Mouse (Mus musculus): ENCODE results near the gene Fam71e1. TPM values are rescaled to one million over a fixed set of nuclear protein-coding genes. Genes with fewer than 3 reads are reported as not detected.

The Fam71e1 gene
- polyA plus RNA-seq, 1 experiment from 2014 or later, result 4.1 TPM

DNA sequence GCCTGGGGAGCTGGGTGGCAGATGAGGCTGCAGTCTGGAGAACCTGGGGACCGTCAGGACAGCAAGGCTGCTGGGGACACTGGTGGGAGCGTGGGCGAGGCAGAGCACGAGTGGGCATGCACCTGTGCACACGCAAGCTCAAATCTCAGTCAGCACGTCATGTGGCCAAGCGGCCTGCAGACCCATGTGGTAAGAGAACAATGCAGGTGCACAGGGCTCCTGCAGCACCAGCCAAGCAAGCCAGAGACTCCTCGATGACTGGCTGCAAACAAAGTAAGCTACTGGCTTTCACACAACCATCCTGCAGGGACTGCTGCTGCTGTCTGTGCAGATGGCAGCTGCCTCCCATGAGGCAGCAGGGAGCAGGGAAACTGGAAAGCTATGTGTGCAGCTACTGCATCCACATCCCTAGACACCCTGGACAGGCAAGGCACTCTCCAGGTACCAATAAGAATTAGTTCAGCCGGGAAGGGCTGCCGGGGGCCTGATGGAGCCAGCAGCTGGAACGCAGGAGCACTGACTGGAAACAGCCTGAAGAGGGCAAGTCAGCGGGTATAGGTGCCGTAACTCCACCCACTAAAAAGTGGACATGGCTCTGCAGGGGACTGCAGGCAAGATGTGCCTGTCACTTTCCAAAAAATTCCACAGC lies 9.3 kb upstream of the Fam71e1 start:
- Histone ChIP-seq H3K9me3 (ENCODE audit: low read length) (no peaks in the 10 kb centered on the region), H3K4me3 (ENCODE audit: low read depth, low read length) (no peak overlapping the region), H3K27ac (ENCODE audit: low read depth) (no peak overlapping the region), H3K9ac (replicated peaks) (no peak overlapping the region), H3K4me1 (ENCODE audit: insufficient read depth) (peaks cover 6% of the 10 kb centered on the region), H3K4me2 (ENCODE audit: low read depth, low read length) (no peak overlapping the region), H3K27me3 (ENCODE audit: insufficient read depth, low read length) (no peaks in the 10 kb centered on the region), H3K36me3 (replicated peaks; ENCODE audit: insufficient read depth, low read length) (peaks cover 18% of the 10 kb centered on the region)
- no peak for TF ChIP-seq CTCF (IDR thresholded peaks at IDR 0.05; ENCODE audit: low read depth)
- no peak for TF ChIP-seq EP300 (IDR thresholded peaks at IDR 0.05; ENCODE audit: low read depth)
- ATAC-seq, result no peak
- DNase-seq, result peak; percentile 12
- 72% methylated on average over 13 of the region's 13 CpGs for whole genome bisulfite sequencing (ENCODE audit: insufficient replicate concordance)

DNA sequence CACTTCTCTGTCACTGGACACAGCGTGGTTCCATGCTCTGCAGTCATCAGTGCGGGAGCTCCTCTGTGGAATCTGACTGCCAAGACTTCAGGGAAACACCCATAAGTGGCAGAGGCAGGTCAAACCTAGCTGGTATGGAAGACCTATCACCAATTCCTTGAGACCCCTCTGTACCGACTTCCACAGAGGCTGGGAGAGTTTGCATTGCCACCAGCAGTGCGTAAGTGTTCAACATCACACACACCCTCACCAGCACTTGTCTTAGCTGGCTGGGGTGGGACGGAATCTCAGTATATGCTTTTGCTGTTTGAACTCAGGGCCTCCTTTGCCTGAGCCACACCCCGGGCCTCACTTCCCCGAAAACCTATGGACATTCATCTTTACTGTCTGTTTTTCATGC lies 8.4 kb upstream of the Fam71e1 start:
- no peak overlapping the region for H3K4me3 ChIP-seq (ENCODE audit: low read depth, low read length)
- H3K36me3 ChIP-seq (replicated peaks; ENCODE audit: insufficient read depth, low read length), result peaks cover 23% of the 10 kb centered on the region
- H3K9ac ChIP-seq (replicated peaks), result no peak overlapping the region
- no peaks in the 10 kb centered on the region for H3K9me3 ChIP-seq (ENCODE audit: low read length)
- H3K27ac ChIP-seq (ENCODE audit: low read depth), result no peak overlapping the region
- H3K4me1 ChIP-seq (ENCODE audit: insufficient read depth), result no peaks in the 10 kb centered on the region
- TF ChIP-seq EP300 (IDR thresholded peaks at IDR 0.05; ENCODE audit: low read depth) (no peak), CTCF (IDR thresholded peaks at IDR 0.05; ENCODE audit: low read depth) (no peak)
- DNase-seq (peak; percentile 9), ATAC-seq (no peak)
- no peaks in the 10 kb centered on the region for H3K27me3 ChIP-seq (ENCODE audit: insufficient read depth, low read length)
- 86% methylated on average over 7 of the region's 7 CpGs for WGBS (ENCODE audit: insufficient replicate concordance)
- H3K4me2 ChIP-seq (ENCODE audit: low read depth, low read length), result no peak overlapping the region

DNA sequence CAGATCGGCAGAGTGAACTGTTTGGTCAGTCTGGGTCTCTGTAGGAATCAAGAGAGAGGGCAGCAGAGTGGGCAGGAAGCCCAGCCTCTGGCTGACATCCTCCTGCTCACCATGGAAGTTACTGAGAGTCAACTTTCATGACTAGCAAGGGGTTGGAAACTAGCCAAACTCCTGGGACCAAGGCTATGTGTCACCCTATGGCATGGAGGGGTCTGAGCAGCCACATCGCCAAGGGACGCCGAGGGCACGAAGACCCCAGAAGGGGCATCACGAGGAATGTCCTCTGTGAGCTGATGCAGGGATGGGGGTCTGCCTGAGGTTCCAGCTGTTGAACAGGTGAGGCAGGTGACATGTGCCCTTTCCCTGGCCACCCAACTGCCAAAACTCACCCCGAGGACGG lies 7.8 kb upstream of the Fam71e1 start:
- Histone ChIP-seq H3K9me3 (ENCODE audit: low read length) (no peaks in the 10 kb centered on the region), H3K4me2 (ENCODE audit: low read depth, low read length) (no peak overlapping the region), H3K4me3 (ENCODE audit: low read depth, low read length) (no peak overlapping the region), H3K9ac (replicated peaks) (no peak overlapping the region), H3K27ac (ENCODE audit: low read depth) (no peak overlapping the region), H3K27me3 (ENCODE audit: insufficient read depth, low read length) (no peaks in the 10 kb centered on the region), H3K4me1 (ENCODE audit: insufficient read depth) (no peaks in the 10 kb centered on the region), H3K36me3 (replicated peaks; ENCODE audit: insufficient read depth, low read length) (peaks cover 26% of the 10 kb centered on the region)
- no peak for ATAC-seq
- TF ChIP-seq CTCF (IDR thresholded peaks at IDR 0.05; ENCODE audit: low read depth), result no peak
- WGBS (ENCODE audit: insufficient replicate concordance), result 82% methylated on average over 8 of the region's 8 CpGs
- DNase-seq, result no peak

DNA sequence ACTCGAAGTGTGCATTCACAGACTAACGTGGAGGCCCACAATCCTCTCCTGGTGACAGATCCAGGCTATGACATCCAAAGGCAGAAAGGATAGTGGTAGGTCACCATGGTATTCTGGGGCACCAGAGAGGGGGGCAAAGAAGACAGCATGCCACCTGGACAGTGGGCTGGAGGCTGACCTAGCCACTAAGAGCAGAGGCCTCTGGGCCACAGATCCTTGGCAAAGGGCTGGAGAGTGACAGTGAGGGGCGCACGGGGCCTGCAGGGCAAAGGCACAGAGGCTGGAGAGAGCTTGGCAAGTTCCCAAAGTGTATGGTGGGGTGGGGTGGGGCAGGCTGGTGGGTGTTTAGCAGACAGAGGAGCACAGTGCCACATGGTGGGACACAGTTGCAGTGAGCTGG lies 6.1 kb upstream of the Fam71e1 start:
- Histone ChIP-seq H3K9me3 (ENCODE audit: low read length) (no peaks in the 10 kb centered on the region), H3K9ac (replicated peaks) (no peak overlapping the region), H3K36me3 (replicated peaks; ENCODE audit: insufficient read depth, low read length) (peaks cover 26% of the 10 kb centered on the region), H3K27ac (ENCODE audit: low read depth) (no peak overlapping the region), H3K4me2 (ENCODE audit: low read depth, low read length) (no peak overlapping the region), H3K4me1 (ENCODE audit: insufficient read depth) (peaks cover 6% of the 10 kb centered on the region), H3K27me3 (ENCODE audit: insufficient read depth, low read length) (no peaks in the 10 kb centered on the region), H3K4me3 (ENCODE audit: low read depth, low read length) (no peak overlapping the region)
- 73% methylated on average over 4 of the region's 4 CpGs for WGBS (ENCODE audit: insufficient replicate concordance)
- DNase-seq (peak; percentile 12), ATAC-seq (no peak)
- no peak for TF ChIP-seq CTCF (IDR thresholded peaks at IDR 0.05; ENCODE audit: low read depth)
- no peak for TF ChIP-seq EP300 (IDR thresholded peaks at IDR 0.05; ENCODE audit: low read depth)

DNA sequence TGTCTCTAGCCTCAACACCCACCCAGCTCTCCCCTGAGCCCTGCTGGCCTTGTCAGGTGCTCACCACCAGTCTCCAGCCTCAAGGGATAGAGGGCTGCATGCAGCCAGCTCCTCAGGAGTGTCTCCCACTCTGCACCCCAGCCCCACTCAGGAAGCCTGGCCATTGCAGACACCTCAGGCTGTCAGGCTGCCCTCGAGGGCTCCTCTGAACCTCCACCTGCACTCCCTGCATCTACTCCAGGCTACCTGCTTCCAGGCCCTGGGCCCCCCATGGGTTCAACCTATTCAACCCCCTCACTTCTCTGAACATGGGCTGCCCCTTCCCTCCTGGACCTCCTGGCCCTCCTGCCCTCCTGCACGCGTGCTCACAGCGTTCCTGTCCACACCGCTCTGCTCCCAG lies 5.0 kb upstream of the Fam71e1 start:
- no peaks in the 10 kb centered on the region for H3K9me3 ChIP-seq (ENCODE audit: low read length)
- ATAC-seq (no peak), DNase-seq (peak; percentile 14)
- H3K27ac ChIP-seq (ENCODE audit: low read depth), result no peak overlapping the region
- no peak for TF ChIP-seq CTCF (IDR thresholded peaks at IDR 0.05; ENCODE audit: low read depth)
- peaks cover 26% of the 10 kb centered on the region for H3K36me3 ChIP-seq (replicated peaks; ENCODE audit: insufficient read depth, low read length)
- no peak overlapping the region for H3K4me2 ChIP-seq (ENCODE audit: low read depth, low read length)
- peaks cover 12% of the 10 kb centered on the region for H3K4me1 ChIP-seq (ENCODE audit: insufficient read depth)
- no peak overlapping the region for H3K9ac ChIP-seq (replicated peaks)
- H3K4me3 ChIP-seq (ENCODE audit: low read depth, low read length), result no peak overlapping the region
- WGBS (ENCODE audit: insufficient replicate concordance), result 97% methylated on average over 5 of the region's 5 CpGs
- H3K27me3 ChIP-seq (ENCODE audit: insufficient read depth, low read length), result no peaks in the 10 kb centered on the region

DNA sequence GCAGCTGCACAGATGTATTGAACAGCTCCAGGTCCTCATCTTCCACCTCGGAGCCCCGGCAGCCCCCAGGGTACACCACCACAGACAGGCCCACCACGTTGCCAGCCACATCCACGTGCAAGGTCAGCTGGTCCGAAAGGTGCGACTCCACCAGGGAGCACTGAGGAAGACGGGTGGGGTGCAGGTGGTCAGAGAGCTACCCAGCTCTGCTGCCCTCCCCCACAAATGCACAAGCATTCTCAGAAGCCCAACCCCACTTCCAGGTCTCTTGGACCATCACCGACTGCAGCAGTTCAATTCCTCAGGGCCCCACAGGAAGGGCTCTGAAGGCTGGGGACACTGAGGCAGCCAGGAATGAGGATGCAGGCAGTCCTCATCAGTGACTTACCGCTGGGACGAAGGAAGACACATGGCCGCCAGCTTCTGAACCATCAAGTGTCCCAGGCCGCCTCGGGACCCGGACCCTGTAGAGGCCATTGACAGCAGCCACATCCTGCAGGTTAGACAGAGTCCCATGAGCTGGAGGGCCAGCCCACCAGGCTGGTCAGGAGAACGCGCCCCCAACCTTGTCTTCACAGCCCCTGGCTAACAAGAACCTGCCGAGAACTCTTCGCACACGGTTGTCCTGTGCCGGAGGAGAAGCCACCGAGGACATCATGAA lies 4.1 kb upstream of the Fam71e1 start:
- H3K36me3 ChIP-seq (replicated peaks; ENCODE audit: insufficient read depth, low read length), result peaks cover 26% of the 10 kb centered on the region
- no peak overlapping the region for H3K4me2 ChIP-seq (ENCODE audit: low read depth, low read length)
- TF ChIP-seq CTCF (IDR thresholded peaks at IDR 0.05; ENCODE audit: low read depth) (no peak), EP300 (IDR thresholded peaks at IDR 0.05; ENCODE audit: low read depth) (no peak)
- no peak overlapping the region for H3K9ac ChIP-seq (replicated peaks)
- ATAC-seq, result no peak
- no peaks in the 10 kb centered on the region for H3K9me3 ChIP-seq (ENCODE audit: low read length)
- WGBS (ENCODE audit: insufficient replicate concordance), result 89% methylated on average over 21 of the region's 21 CpGs
- DNase-seq, result peak; percentile 13
- H3K27ac ChIP-seq (ENCODE audit: low read depth), result no peak overlapping the region
- H3K27me3 ChIP-seq (ENCODE audit: insufficient read depth, low read length), result no peaks in the 10 kb centered on the region
- no peak overlapping the region for H3K4me3 ChIP-seq (ENCODE audit: low read depth, low read length)
- H3K4me1 ChIP-seq (ENCODE audit: insufficient read depth), result peaks cover 20% of the 10 kb centered on the region
